Mouse (Mus musculus): ENCODE data around the gene Tm9sf4.
A peak's percentile ranks its signal among the peaks of the same experiment; 100 is the strongest.

The Tm9sf4 gene

GRCm38 (mm10) chr2:153217826-153218340 lies 56.8 kb downstream of the Tm9sf4 start:
- peak; percentile 39 to 52 for DNase-seq

GRCm38 (mm10) chr2:153218516-153218915 lies 57.4 kb downstream of the Tm9sf4 start:
- no peak for DNase-seq

- DNase-seq = no peak
Measured at GRCm38 (mm10) chr2:153221620-153222019, 60.5 kb downstream of the Tm9sf4 start.

- DNase-seq = no peak
Measured at GRCm38 (mm10) chr2:153222130-153222529, 61.0 kb downstream of the Tm9sf4 start.

- no peak for DNase-seq
Measured at GRCm38 (mm10) chr2:153222566-153222965, 61.5 kb downstream of the Tm9sf4 start.

GRCm38 (mm10) chr2:153224946-153225594 lies 64.0 kb downstream of the Tm9sf4 start, which contains the start of gene Tspyl3:
Gene Tspyl3 (minus strand): TSS chr2:153225441.
- DNase-seq = peak; percentile 66 to 70

- DNase-seq = no peak
Measured at GRCm38 (mm10) chr2:153225595-153225953, 64.5 kb downstream of the Tm9sf4 start.

GRCm38 (mm10) chr2:153227959-153228358 lies 66.9 kb downstream of the Tm9sf4 start:
- DNase-seq = no peak

- DNase-seq = no peak
Measured at GRCm38 (mm10) chr2:153228523-153228922, 67.4 kb downstream of the Tm9sf4 start.

GRCm38 (mm10) chr2:153237193-153237592 lies 76.1 kb downstream of the Tm9sf4 start:
- no peak for DNase-seq

- no peak for DNase-seq
Measured at GRCm38 (mm10) chr2:153237891-153238290, 76.8 kb downstream of the Tm9sf4 start.

GRCm38 (mm10) chr2:153238406-153238805 lies 77.3 kb downstream of the Tm9sf4 start:
- DNase-seq = no peak

- DNase-seq = no peak
Measured at GRCm38 (mm10) chr2:153239021-153239859, 78.1 kb downstream of the Tm9sf4 start.

- no peak for DNase-seq
Measured at GRCm38 (mm10) chr2:153239860-153240480, 78.9 kb downstream of the Tm9sf4 start.

- DNase-seq = peak in 1 of 2 experiments; percentile 31
Measured at GRCm38 (mm10) chr2:153240701-153241235, 79.7 kb downstream of the Tm9sf4 start.

GRCm38 (mm10) chr2:153241250-153242014 lies 80.3 kb downstream of the Tm9sf4 start, which contains the start of the genes Plagl2 and Pofut1:
Gene Plagl2 (minus strand): TSS chr2:153241426.
Gene Pofut1 (plus strand): TSS chr2:153241533.
- peak; percentile 86 to 91 for DNase-seq

GRCm38 (mm10) chr2:153242156-153242555 lies 81.1 kb downstream of the Tm9sf4 start:
- no peak for DNase-seq

GRCm38 (mm10) chr2:153249751-153250150 lies 88.6 kb downstream of the Tm9sf4 start:
- DNase-seq = no peak

GRCm38 (mm10) chr2:153256604-153257003 lies 95.5 kb downstream of the Tm9sf4 start:
- DNase-seq = no peak

GRCm38 (mm10) chr2:153259030-153259863 lies 98.1 kb downstream of the Tm9sf4 start:
- no peak for DNase-seq

All from cerebellum, postnatal 14 days (tissue).